In the genomic region with DNA sequence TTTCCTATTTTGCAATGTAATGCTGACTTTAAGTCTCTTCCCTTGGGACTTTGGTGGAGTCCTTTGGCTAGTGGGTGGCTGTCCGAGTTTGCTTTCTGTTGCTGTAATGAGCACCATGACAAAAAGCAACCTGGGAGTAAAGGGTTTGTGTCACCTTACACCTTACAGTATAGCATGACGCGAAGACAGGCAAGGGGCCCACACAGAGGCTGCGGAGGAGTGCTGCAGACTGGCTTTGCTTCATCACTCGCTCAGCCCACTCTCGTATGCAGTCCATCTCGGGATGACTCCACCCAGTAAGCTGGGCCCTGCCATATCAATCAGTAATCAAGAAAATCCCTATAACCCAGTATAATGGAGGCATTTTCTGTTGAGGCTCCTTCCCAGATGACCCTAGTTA, we compare ENCODE assay signal across 23 mouse cellular contexts.
"Had no signal": no experiment of that assay in that cellular context is flagged by ENCODE, and none has a peak within 500 bp of the region (broad histone marks: within the 10 kb centered on the region; RNA-seq: fewer than 3 reads in every experiment).

No protein-coding gene starts in this region.

- H3K9ac ChIP-seq: heart, embryonic 12.5 days; hindbrain, embryonic 12.5 days; hindbrain, embryonic 14.5 days; limb, embryonic 13.5 days; limb, embryonic 15.5 days; liver, embryonic 13.5 days; liver, embryonic 15.5 days had no signal

- H3K27me3 ChIP-seq: heart, embryonic 12.5 days; hindbrain, embryonic 12.5 days; limb, embryonic 13.5 days; limb, embryonic 15.5 days; liver, embryonic 13.5 days; liver, embryonic 15.5 days had no signal

- H3K4me3 ChIP-seq: gastrocnemius, adult 2 months; heart, embryonic 10.5 days; heart, embryonic 12.5 days; hindbrain, embryonic 10.5 days; hindbrain, embryonic 12.5 days; layer of hippocampus, adult 2 months; left cerebral cortex, adult 2 months; limb, embryonic 13.5 days; limb, embryonic 15.5 days; liver, embryonic 13.5 days; liver, embryonic 15.5 days had no signal

- H3K36me3 ChIP-seq: heart, embryonic 10.5 days; heart, embryonic 12.5 days; hindbrain, embryonic 10.5 days; hindbrain, embryonic 12.5 days; limb, embryonic 13.5 days; limb, embryonic 15.5 days; liver, embryonic 13.5 days; liver, embryonic 15.5 days had no signal

- H3K9me3 ChIP-seq: heart, embryonic 10.5 days; heart, embryonic 12.5 days; hindbrain, embryonic 10.5 days; hindbrain, embryonic 12.5 days; limb, embryonic 13.5 days; limb, embryonic 15.5 days; liver, embryonic 13.5 days; liver, embryonic 15.5 days had no signal

- DNase-seq: gastrocnemius, adult 2 months; gastrocnemius, postnatal 10 days; gastrocnemius, postnatal 25 days; heart, adult 18-20 months; heart, postnatal 10 days; heart, postnatal 4 days; kidney, adult 11 months; kidney, adult 2 months; kidney, postnatal 14 days; kidney, postnatal 36 days; left cerebral cortex, postnatal 4 days; liver, embryonic 13.5 days had no signal

- H3K27ac ChIP-seq: gastrocnemius, adult 2 months; heart, embryonic 10.5 days; hindbrain, embryonic 10.5 days; hindbrain, embryonic 12.5 days; hindbrain, embryonic 14.5 days; layer of hippocampus, adult 2 months; left cerebral cortex, adult 2 months; limb, embryonic 13.5 days; limb, embryonic 15.5 days; liver, embryonic 13.5 days; liver, embryonic 15.5 days had no signal

- H3K4me2 ChIP-seq: heart, embryonic 12.5 days; hindbrain, embryonic 12.5 days; hindbrain, embryonic 14.5 days; limb, embryonic 13.5 days; limb, embryonic 15.5 days; liver, embryonic 11.5 days; liver, embryonic 13.5 days; liver, embryonic 15.5 days had no signal
